Comparison of ENCODE assay signal across 9 mouse cellular contexts in the genomic region with DNA sequence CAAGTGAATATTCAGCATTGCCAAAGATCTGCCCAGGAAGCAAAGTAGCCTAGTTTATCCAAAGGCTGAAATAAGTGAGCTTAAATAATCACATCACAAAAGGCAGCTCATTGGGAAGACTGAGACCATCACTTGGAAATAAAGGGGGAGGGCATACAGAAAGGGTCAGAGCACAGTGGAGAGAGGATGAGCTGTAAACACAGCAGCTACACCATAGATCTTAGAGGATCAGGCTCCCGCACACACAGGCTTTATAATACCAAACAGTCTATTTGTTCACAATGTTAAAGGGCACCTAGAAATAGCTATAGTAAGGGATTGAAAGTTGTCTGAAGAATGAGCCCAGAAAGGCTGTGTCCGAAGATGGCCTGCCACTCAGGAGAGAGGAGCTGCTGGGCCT. TPM values are rescaled to one million over a fixed set of nuclear protein-coding genes. Genes with fewer than 3 reads are reported as not detected.
DNase-seq lines count a peak whose midpoint lies in the region; ATAC-seq and TF ChIP-seq lines count a peak whose summit lies in the region.
"Had no signal": no experiment of that assay in that cellular context is flagged by ENCODE, and none has a peak within 500 bp of the region (broad histone marks: within the 10 kb centered on the region; RNA-seq: fewer than 3 reads in every experiment).

No protein-coding gene starts in this region.

- no peak for TF ChIP-seq POLR2A in testis, adult 2 months (IDR thresholded peaks at IDR 0.05; ENCODE audit: control insufficient read depth, low read depth, low read length)

- WGBS in liver, embryonic 11.5 days = 23% methylated on average over 2 of the region's 2 CpGs

- peak overlapping the region; percentile 74 for H3K27ac ChIP-seq in testis, adult 2 months (ENCODE audit: control insufficient read depth, insufficient read depth, low read depth, low read length)
- peak overlapping the region; percentile 66; the same call in 1 of the 2 replicates for H3K27ac ChIP-seq in liver, embryonic 11.5 days (ENCODE audit: low read depth, low read length)

- H3K9ac ChIP-seq in liver, embryonic 11.5 days (ENCODE audit: low read depth, low read length) = peak overlapping the region; percentile 80

- no peak for TF ChIP-seq CTCF in testis, adult 2 months (IDR thresholded peaks at IDR 0.05; ENCODE audit: control insufficient read depth, insufficient read depth, insufficient replicate concordance, low read depth, low read length)

- no peak for ATAC-seq in erythroblast, adult 5-6 weeks (replicated peaks; ENCODE audit: low FRiP score, poor library complexity, severe bottlenecking)
- ATAC-seq in liver, embryonic 11.5 days (replicated peaks; ENCODE audit: low FRiP score) = peak; percentile 59

- H3K9me3 ChIP-seq in erythroblast, embryonic 14.5 days (ENCODE audit: control insufficient read depth, low read length) = no peaks in the 10 kb centered on the region
- no peaks in the 10 kb centered on the region for H3K9me3 ChIP-seq in liver, embryonic 11.5 days (ENCODE audit: control insufficient read depth, low read length)

- H3K4me1 ChIP-seq in erythroblast, embryonic 14.5 days (ENCODE audit: control insufficient read depth) = peaks cover 12% of the 10 kb centered on the region
- peaks cover 5% of the 10 kb centered on the region for H3K4me1 ChIP-seq in testis, adult 2 months (ENCODE audit: control insufficient read depth, insufficient read depth, low read length)
- peaks cover 2% of the 10 kb centered on the region; the same call in 1 of the 2 replicates for H3K4me1 ChIP-seq in liver, embryonic 11.5 days (replicated peaks; ENCODE audit: control insufficient read depth, insufficient read depth, low read length)

- DNase-seq in testis, postnatal 10 days (ENCODE audit: low spot score) = no peak
- DNase-seq in liver, embryonic 11.5 days (ENCODE audit: low spot score) = no peak
- DNase-seq in adrenal gland, adult 2 months = no peak
- DNase-seq in left cerebral cortex, adult 11 months (ENCODE audit: low spot score) = no peak
- no peak for DNase-seq in thymus, postnatal 0 days (ENCODE audit: low spot score)

- no peaks in the 10 kb centered on the region for H3K27me3 ChIP-seq in erythroblast, embryonic 14.5 days (ENCODE audit: control insufficient read depth)
- H3K27me3 ChIP-seq in testis, adult 2 months (ENCODE audit: control insufficient read depth, insufficient read depth, low read length) = no peaks in the 10 kb centered on the region
- H3K27me3 ChIP-seq in liver, embryonic 11.5 days (replicated peaks; ENCODE audit: control insufficient read depth, insufficient read depth, low read length) = no peaks in the 10 kb centered on the region

- peak overlapping the region; percentile 85 for H3K4me2 ChIP-seq in liver, embryonic 11.5 days

- no peaks in the 10 kb centered on the region for H3K36me3 ChIP-seq in erythroblast, embryonic 14.5 days (ENCODE audit: control insufficient read depth)
- no peaks in the 10 kb centered on the region; the same call in 1 of the 2 replicates for H3K36me3 ChIP-seq in testis, adult 2 months (ENCODE audit: control insufficient read depth, insufficient read depth, low read length)
- H3K36me3 ChIP-seq in liver, embryonic 11.5 days (ENCODE audit: control insufficient read depth, insufficient read depth, low read length) = no peaks in the 10 kb centered on the region

- H3K4me3 ChIP-seq in erythroblast, embryonic 14.5 days (replicated peaks) = peak overlapping the region; percentile 64
- peak overlapping the region; percentile 83 for H3K4me3 ChIP-seq in testis, adult 2 months (ENCODE audit: control insufficient read depth, low read depth, low read length)
- H3K4me3 ChIP-seq in liver, embryonic 11.5 days (ENCODE audit: low read depth, low read length) = peak overlapping the region; percentile 54

RNA-seq across cellular contexts. Expression of a gene that starts 21.8 kb away (rescaled TPM):
- not detected in 2 replicates for polyA plus RNA-seq in erythroblast, embryonic 14.5 days (2012)
- 0.38 TPM in 1 of 2 replicates, not detected in the other for total RNA-seq in erythroblast, adult 5-6 weeks (2015; ENCODE audit: low replicate concordance)
- not detected in 2 replicates for total RNA-seq in erythroblast, adult 5-6 weeks (2017; ENCODE audit: low replicate concordance)
- polyA plus RNA-seq in testis, adult 2 months (2012; rRNA removed) = 89.4 and 90.3 TPM in 2 replicates
- polyA plus RNA-seq in liver, embryonic 11.5 days (2014; fragmentation: Nextera tagmentation; extraction: Ambion mirVana) = 0.08 and 0.10 TPM in 2 replicates
- total RNA-seq in adrenal gland, adult 2 months (2021) = under 1 TPM in 1 of 2 experiments, not detected in 1; 0.12 TPM
- polyA plus RNA-seq in adrenal gland, adult 2 months (2012; rRNA removed) = 0.04 TPM in 1 of 2 replicates, not detected in the other
- 0.10 and 0.12 TPM in 2 replicates for polyA plus RNA-seq in thymus, postnatal 0 days (2015; fragmentation: Nextera tagmentation; extraction: Ambion mirVana)
- total RNA-seq: common myeloid progenitor, adult 5-6 weeks had no signal

RNA-seq across cellular contexts. Expression of a gene that starts 23.7 kb away (rescaled TPM):
- polyA plus RNA-seq in erythroblast, embryonic 14.5 days (2012) = 0.08 and 0.64 TPM in 2 replicates
- not detected in 2 replicates for total RNA-seq in erythroblast, adult 5-6 weeks (2015; ENCODE audit: low replicate concordance)
- total RNA-seq in erythroblast, adult 5-6 weeks (2017; ENCODE audit: low replicate concordance) = 0.98 and 1.0 TPM in 2 replicates
- 2.3 and 3.4 TPM in 2 replicates for polyA plus RNA-seq in testis, adult 2 months (2012; rRNA removed)
- 8.2 and 10.0 TPM in 2 replicates for polyA plus RNA-seq in liver, embryonic 11.5 days (2014; fragmentation: Nextera tagmentation; extraction: Ambion mirVana)
- 1 to 10 TPM; 3.8 to 7.8 TPM for total RNA-seq in adrenal gland, adult 2 months (2021)
- polyA plus RNA-seq in adrenal gland, adult 2 months (2012; rRNA removed) = 5.3 and 6.4 TPM in 2 replicates
- 5.2 and 6.8 TPM in 2 replicates for polyA plus RNA-seq in thymus, postnatal 0 days (2015; fragmentation: Nextera tagmentation; extraction: Ambion mirVana)

RNA-seq across cellular contexts. Expression of a gene that starts 46.8 kb away (rescaled TPM):
- 0.20 and 0.53 TPM in 2 replicates for polyA plus RNA-seq in erythroblast, embryonic 14.5 days (2012)
- total RNA-seq in erythroblast, adult 5-6 weeks (2015; ENCODE audit: low replicate concordance) = 4.0 and 4.2 TPM in 2 replicates
- 4.9 and 6.4 TPM in 2 replicates for total RNA-seq in erythroblast, adult 5-6 weeks (2017; ENCODE audit: low replicate concordance)
- 33.6 and 33.7 TPM in 2 replicates for polyA plus RNA-seq in testis, adult 2 months (2012; rRNA removed)
- 31.5 and 34.8 TPM in 2 replicates for polyA plus RNA-seq in liver, embryonic 11.5 days (2014; fragmentation: Nextera tagmentation; extraction: Ambion mirVana)
- 10 to 100 TPM; 24.6 to 31.1 TPM for total RNA-seq in adrenal gland, adult 2 months (2021)
- polyA plus RNA-seq in adrenal gland, adult 2 months (2012; rRNA removed) = 13.0 and 15.2 TPM in 2 replicates
- polyA plus RNA-seq in thymus, postnatal 0 days (2015; fragmentation: Nextera tagmentation; extraction: Ambion mirVana) = 19.6 and 21.1 TPM in 2 replicates

Comparison
In these comparisons a context has a peak if more than half of its experiments do, and no peak if none do; other contexts are left out.
1. RNA of a gene that starts 21.8 kb away (polyA plus RNA-seq): 89.4 to 90.3 TPM in testis, adult 2 months; 0.10 to 0.12 TPM in thymus, postnatal 0 days, 0.08 to 0.10 TPM in liver, embryonic 11.5 days, 0.04 TPM in adrenal gland, adult 2 months and not detected in erythroblast, embryonic 14.5 days; every median in the first group is over 10 times any median in the second.
2. Peak in every context shown above with its lines, with median percentiles within 50 percentile points of each other: H3K4me3 ChIP-seq.